Mouse (Mus musculus) gastrocnemius, adult 2 months (tissue): Measurements from ENCODE around the gene Btg2. TPM values are rescaled to one million over a fixed set of nuclear protein-coding genes. Genes with fewer than 3 reads are reported as not detected.

Experiments used
- DNase-seq: peaks from one replicate; pipeline ENCODE4 v3.0.0; 2022
- H3K27ac ChIP-seq: fragments of 200-600 bp; 2 replicates; pipeline ENCODE4 v1.8.1; 2022; ENCODE audit warnings: mild to moderate bottlenecking
- H3K4me3 ChIP-seq: fragments of 200-600 bp; 2 replicates; pipeline ENCODE4 v1.8.1; 2022; ENCODE audit warnings: mild to moderate bottlenecking, moderate library complexity
- CTCF ChIP-seq: fragments of 200-600 bp; IDR thresholded peaks from 2 replicates; pipeline ENCODE4 v1.8.1; 2022; ENCODE audit warnings: antibody characterized with exemption, mild to moderate bottlenecking, moderate library complexity
- intact Hi-C: fragments of 180-260 bp; cut with DNase I; formaldehyde crosslinking; loops from one replicate; pipeline ENCODE4 v1.15.1; 2025
- total RNA-seq, 2 experiments: library from RNA; stranded (reverse); gene quantifications; 2 replicates each; pipeline ENCODE4 v1.2.3; 2021

Gene Btg2
- total RNA-seq, 2 experiments from 2014 or later = 14.1 to 46.8 TPM

DNA sequence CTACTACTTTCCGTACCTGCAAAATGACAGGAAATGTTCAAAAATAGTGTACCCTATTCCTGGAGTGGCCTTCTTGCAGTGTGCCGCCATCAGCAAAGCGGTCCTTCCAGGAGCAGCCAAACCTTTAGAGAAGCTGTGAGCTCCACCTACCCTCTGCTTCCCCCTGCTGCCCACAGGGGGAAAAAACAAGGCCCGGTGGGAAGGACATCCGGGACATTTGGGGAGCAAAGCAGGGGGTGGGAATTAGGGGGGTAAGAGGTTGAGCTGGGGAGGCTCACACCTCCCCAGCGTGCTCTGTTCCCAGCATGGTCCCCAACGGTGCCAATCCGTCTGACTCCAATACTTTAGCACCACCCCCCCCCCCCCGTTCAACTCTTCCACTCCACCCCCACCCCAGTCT is 32.9 kb downstream of the Btg2 start:
- H3K4me3 ChIP-seq = no peak overlapping the region
- intact Hi-C loops = loop anchor here (5.0 kb wide), 1 partner anchor 309 kb away; no protein-coding TSS in a partner anchor
- peak; percentile 82 for TF ChIP-seq CTCF

DNA sequence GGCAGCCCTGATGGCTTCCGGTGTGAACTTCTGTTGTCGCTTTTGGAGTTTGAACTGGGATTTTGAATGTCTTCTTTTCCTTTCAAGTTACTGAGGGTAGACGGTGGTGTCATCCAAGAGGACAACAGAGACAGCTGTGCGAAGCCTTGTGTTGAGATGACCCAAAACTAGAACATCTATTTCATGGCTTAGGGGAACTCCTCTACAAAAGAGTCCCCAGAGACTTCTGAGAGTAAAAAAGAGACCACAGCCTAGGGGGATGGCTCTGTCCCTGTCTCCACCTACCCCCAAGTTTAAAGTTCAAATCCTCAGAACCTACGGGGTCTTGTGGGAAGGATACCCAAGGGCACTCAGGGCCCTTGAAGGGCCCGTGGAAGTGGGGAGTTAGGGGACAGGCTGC is 34.1 kb downstream of the Btg2 start:
- Histone ChIP-seq H3K27ac (peak overlapping the region; percentile 51; the same call in 1 of the 2 replicates), H3K4me3 (no peak overlapping the region)
- TF ChIP-seq CTCF = no peak
- no peak for DNase-seq
- intact Hi-C loops = loop anchor here (5.0 kb wide), 1 partner anchor 308 kb away; no protein-coding TSS in a partner anchor

More for the DNA sequence above, 32.9 kb downstream of the Btg2 start:
- peak; percentile 79 for DNase-seq
- peak overlapping the region; percentile 24 for H3K27ac ChIP-seq

DNA sequence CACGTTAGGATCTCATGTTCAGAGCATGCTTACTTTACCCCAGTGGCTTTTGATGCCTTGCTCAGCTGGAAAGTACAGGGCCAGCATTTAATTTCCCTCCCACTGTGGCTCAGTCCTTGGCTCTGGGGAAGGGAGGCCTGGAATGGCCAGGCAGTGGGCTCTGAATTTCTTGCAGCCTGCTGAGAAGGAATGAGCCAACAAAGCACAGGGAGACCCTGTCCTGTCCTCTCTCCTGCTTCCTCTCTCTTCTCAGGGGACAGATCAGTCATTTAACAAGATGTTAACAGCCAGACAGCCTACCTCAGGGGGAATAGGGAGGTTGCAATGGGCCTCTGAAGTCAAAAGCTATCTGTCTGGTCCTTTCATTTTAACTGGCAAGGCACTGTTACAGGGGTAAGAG is 36.6 kb downstream of the Btg2 start:
- intact Hi-C loops = no loop called here
- no peak for TF ChIP-seq CTCF
- Histone ChIP-seq H3K27ac (peak overlapping the region; percentile 51), H3K4me3 (peak overlapping the region; percentile 36)
- no peak for DNase-seq

DNA sequence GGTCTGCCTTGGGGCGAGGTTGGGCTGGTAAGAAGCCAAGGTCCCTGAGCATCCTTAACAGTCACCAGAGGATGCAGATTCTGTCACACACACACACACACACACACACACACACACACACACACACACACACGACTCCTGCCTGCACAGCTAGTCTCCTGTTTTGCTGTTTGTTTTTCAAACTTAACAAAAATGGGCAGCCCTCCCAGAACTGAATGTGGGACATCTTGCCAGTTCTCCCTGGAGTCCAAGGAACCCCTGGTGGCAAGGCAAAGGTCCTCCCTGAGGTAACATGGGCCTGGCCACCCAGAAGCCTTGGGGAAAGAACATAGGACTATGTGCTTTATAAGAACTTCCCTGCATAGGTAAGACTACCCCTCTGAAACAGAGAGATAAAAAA is 37.0 kb downstream of the Btg2 start:
- DNase-seq = no peak
- Histone ChIP-seq H3K27ac (peak overlapping the region; percentile 51), H3K4me3 (peak overlapping the region; percentile 48)
- TF ChIP-seq CTCF = no peak
- intact Hi-C loops = no loop called here

DNA sequence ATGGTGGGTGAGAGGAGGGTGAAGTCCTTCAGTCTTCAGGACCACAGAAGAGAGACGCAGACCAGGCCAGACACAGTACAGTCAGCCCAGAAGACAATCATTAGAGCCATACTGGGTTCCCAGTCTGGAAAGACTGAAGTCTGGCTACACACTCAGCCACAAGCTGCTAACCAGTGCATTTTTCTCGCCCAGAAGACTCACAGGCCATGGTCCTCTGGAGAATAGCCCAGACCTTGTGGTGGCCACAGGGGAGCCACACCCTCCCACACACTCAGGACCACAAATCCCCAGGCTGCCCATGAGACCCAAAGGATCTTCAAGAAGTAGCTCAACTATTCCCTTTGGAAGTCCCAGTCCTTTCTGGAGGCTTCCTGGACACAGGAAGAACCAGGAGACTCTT is 39.6 kb downstream of the Btg2 start:
- peak overlapping the region; percentile 72 for H3K27ac ChIP-seq
- no peak for DNase-seq

DNA sequence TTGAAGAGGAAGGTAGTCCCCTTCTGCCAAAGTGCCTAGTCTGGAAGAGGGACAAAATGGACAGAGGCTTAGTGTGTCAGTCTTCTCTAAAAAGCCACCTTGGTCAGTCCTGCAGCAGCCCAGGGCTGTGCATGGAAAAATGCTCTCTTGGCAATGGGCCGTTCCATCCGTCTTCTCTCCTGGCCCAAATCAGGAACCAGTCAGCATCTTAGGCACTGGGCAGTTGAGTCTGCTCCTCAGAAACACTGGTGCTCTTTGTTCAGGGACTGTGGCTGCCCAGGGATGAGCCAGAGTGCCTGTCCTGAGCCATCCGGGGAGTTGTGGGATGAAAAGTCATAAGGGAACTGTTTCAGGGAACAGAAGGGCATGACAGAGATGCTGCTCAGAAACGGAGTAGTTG is 40.6 kb downstream of the Btg2 start:
- TF ChIP-seq CTCF = no peak
- intact Hi-C loops = no loop called here

More for the DNA sequence above, 39.6 kb downstream of the Btg2 start:
- peak overlapping the region; percentile 57 for H3K4me3 ChIP-seq
- no peak for TF ChIP-seq CTCF
- intact Hi-C loops = no loop called here

DNA sequence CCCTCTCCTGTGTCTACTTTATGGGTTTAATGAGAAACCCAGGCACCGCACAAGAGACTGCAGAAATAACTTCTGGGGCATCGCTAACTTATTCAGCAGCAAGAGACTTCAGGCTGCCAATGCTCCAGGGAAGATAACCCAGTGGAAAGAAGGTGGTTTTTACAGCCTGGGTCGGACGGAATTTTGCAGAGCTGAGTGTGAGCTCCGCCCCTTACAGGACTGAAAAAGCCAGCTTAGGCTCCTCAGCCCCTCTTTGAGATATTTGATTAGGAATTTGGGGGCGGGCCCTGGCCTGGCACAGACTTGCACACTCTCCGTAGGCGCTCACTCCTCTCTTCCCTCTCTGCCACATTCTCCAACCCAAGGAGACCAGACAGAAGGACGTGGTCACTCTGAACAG is 41.7 kb downstream of the Btg2 start, which contains the start of gene Fmod:
Fmod (plus strand) TSS at position 83 of the 400 bp plus-strand sequence.
- no peak for TF ChIP-seq CTCF
- peak within 1 kb of the TSS; percentile 57 for H3K4me3 ChIP-seq
- peak; percentile 55 for DNase-seq
- intact Hi-C loops = no loop called here
- H3K27ac ChIP-seq = peak within 1 kb of the TSS; percentile 72

More for the DNA sequence above, 40.6 kb downstream of the Btg2 start:
- no peak for DNase-seq
- H3K27ac ChIP-seq = peak overlapping the region; percentile 72
- H3K4me3 ChIP-seq = peak overlapping the region; percentile 57

DNA sequence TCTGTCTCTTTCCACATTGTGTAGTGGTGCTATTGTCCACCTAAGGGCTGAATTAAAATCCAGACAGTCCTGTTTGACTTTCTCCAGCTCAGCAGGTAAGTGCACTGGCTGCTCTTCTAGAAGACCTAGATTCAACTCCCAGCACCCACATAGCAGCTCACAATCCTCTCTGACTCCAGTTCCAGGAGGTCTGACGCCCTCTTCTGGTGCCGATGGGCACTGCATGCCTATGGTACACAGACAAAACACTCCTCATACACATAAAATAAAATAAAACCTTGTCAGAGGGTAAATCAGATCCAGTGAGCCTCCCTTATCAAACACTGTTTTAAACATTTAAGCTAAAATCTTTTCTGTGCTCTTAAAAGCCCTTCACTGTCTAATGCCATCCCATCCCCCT is 42.4 kb downstream of the Btg2 start:
- peak overlapping the region; percentile 72 for H3K27ac ChIP-seq
- TF ChIP-seq CTCF = peak; percentile 38
- no peak for DNase-seq
- intact Hi-C loops = no loop called here
- no peak overlapping the region for H3K4me3 ChIP-seq

DNA sequence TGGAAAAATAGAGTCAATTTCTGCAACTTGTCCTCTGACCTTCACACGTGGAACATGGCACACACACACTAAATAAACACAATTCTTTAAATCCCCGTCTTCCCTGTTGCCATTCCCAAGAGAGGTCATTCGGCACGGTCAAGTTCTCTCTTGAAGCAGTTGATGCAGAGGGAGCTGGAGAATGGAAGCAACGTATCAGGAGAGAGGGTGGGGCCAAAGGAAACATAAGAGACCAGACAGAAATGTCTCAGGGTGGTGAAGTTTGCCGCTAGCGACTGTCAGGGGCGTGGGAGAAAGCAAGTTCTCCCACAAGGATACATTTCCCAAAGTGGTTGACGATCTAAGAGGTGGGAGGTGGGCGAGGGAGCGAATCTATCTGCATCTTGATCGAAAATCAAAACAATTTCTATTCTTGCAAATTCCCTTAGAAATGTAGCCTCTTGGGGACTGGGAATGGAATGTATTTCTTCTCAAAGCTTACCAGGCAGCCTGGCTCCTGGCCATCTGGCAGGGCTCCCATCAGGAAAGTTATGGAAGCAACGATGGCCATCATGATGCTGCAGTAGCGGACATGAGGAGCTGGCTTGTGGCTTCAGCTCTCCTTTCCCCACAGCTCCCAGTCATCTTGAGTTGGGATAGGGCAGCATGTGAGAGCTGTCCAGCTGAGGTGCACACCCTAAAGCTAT is 50.6 kb downstream of the Btg2 start:
- no peak for DNase-seq
- no peak for TF ChIP-seq CTCF
- no peak overlapping the region for H3K4me3 ChIP-seq
- H3K27ac ChIP-seq = no peak overlapping the region
- intact Hi-C loops = no loop called here

DNA sequence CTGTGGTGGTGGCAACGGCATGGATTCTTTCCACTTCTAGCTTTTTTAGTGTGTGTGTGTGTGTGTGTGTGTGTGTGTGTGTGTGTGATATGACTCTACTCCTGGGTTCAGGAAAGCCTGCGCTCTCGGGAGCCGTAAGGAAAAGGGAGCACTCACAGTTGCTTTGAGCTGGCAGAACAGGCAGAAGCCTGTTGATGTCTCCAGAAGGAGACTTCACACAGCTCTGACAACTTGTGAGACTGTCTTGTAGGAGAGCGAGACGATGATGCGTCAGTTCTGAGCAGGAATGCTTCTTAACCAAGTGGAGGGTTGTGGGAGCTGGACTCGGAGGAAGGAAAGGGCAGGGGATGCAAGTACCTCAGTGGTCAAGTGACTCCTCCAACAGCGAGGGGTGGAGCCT is 52.2 kb downstream of the Btg2 start:
- Histone ChIP-seq H3K4me3 (no peak overlapping the region), H3K27ac (no peak overlapping the region)
- TF ChIP-seq CTCF = no peak
- DNase-seq = no peak
- intact Hi-C loops = no loop called here

DNA sequence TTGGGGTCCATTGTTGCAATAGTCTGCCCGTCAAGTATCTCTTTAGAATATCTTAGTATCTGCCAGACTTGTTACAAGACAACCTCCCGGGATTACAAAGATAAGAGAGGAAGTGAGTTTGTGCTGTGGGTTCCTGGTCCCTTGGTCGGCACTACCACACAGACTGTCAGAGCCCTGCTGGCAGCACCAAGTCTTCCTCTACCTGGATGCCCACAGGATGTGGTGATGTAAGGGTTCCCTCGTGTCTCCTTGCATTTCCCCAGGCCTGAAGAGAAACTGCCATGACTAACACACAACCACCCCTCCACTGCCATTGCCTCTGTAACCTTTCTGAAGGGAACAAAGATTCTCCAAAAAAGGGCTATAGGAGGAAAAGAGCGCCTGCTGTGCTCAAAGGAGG is 52.9 kb downstream of the Btg2 start:
- no peak for TF ChIP-seq CTCF
- Histone ChIP-seq H3K27ac (no peak overlapping the region), H3K4me3 (no peak overlapping the region)
- no peak for DNase-seq
- intact Hi-C loops = no loop called here

Other genes starting within 250 kb of the Btg2 start
- gene Optc, start 171.1 kb downstream of the Btg2 start, total RNA-seq = under 1 TPM in 1 of 2 experiments, not detected in 1; 0.13 TPM
- gene Prelp, start 157.7 kb downstream of the Btg2 start, total RNA-seq = 10 to 100 TPM; 19.5 to 66.5 TPM
- 100 to 1,000 TPM in 1 of 2 experiments, 10 to 100 TPM in 1; 53.6 to 322 TPM for gene Fmod, start 41.9 kb downstream of the Btg2 start, total RNA-seq
- gene Chit1, start 32.1 kb upstream of the Btg2 start, total RNA-seq = not detected
- gene Chil1, start 103.1 kb upstream of the Btg2 start, total RNA-seq = 1 to 10 TPM; 1.8 to 6.9 TPM
- 100 to 1,000 TPM; 192 to 318 TPM for gene Mybph, start 114.3 kb upstream of the Btg2 start, total RNA-seq
- gene Adora1, start 156.3 kb upstream of the Btg2 start, total RNA-seq = under 1 TPM; 0.20 to 0.31 TPM
- 10 to 100 TPM; 11.6 to 34.5 TPM for gene Myog, start 210.9 kb upstream of the Btg2 start, total RNA-seq